Mouse (Mus musculus) brown adipose tissue, adult 24 weeks (tissue): ENCODE measurements around the gene S100a3. TPM values are rescaled to one million over a fixed set of nuclear protein-coding genes. Genes with fewer than 3 reads are reported as not detected.

ENCODE experiments used
- H3K27ac ChIP-seq: fragments of 200-500 bp; replicated peaks from 2 replicates; pipeline ENCODE4 v1.5.1; 2012; ENCODE audit warnings: low read depth, mild to moderate bottlenecking, low read length
- H3K4me1 ChIP-seq: fragments of 200-500 bp; 2 replicates; pipeline ENCODE4 v1.6.1; 2012; ENCODE audit warnings: low read length, mixed read lengths; ENCODE audit not compliant: control insufficient read depth, insufficient read depth, insufficient read length
- H3K4me3 ChIP-seq: fragments of 200-500 bp; 2 replicates; pipeline ENCODE4 v1.5.1; 2012; ENCODE audit warnings: low read depth, mild to moderate bottlenecking, low read length, moderate library complexity; ENCODE audit not compliant: insufficient read depth
- polyA plus RNA-seq: library from polyadenylated mRNA; stranded (reverse); fragments of >200 nt; gene quantifications from 2 replicates; pipeline ENCODE4 v1.2.4, GENCODE M21; 2012; ENCODE audit not compliant: missing spikeins, insufficient read depth, insufficient read length

The S100a3 gene
- polyA plus RNA-seq, 1 experiment = not detected

DNA sequence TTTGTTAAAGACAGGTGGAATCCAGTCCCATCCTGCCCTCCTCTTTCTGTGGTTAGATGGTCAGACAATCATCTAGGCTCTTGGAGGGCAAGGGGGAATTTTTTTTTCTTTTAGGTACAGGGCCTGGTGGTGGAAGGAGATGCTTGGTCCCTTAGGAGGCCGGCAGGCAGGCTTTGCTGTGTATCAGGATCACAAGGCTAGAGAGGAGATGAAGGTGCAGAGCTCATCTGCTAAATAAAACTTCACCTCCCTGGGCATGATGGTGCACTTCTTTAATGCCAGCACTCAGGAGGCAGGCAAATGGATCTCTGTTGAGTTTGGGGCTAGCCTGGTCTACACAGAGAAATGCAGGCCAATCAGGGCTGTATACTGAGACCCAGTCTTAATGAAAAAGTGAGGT lies 55.5 kb downstream of the S100a3 start:
- 0 out of 2 replicates have a peak, but pooled peaks cover 2% of the 10 kb centered on the region for H3K4me1 ChIP-seq
- peak overlapping the region; percentile 2; the same call in 1 of the 2 replicates for H3K4me3 ChIP-seq
- no peak overlapping the region for H3K27ac ChIP-seq

DNA sequence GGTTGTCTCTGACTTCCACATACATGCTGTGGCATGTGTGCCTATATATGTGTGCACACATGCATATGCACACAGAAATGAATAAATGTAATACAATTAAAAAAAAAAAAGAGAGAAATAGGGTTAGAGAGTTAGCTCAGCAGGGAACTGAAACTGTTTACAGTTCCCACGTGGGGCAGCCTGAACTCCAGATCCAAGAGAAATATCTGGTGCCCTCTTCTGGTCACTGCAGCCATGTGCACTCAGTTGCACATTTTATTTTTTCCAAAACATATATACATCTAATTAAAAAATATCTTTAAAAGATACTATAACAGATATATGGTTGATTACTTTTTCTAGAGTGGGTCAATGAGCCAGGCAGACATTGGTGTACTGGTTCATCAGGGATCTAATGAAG lies 57.2 kb downstream of the S100a3 start:
- H3K4me3 ChIP-seq = no peak overlapping the region
- H3K27ac ChIP-seq = no peak overlapping the region

DNA sequence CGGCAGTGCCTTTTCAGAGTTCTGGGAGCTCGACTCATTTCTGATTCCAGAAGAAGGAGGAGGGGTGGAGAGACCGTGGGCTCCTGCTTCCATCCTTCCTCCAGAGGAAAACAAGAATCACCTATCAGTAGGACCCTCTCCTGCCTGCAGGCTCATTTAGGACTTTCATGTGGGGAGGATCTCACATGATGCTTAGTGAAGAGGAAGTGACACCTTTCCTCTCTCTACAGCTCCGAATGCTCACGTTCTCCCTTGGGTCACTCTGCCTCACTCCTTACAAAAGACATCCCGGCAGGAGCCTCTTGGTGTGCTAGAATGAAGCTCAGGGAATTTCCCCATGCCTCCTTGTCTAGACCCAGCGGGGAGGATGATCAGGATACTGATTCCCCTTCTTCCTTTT lies 61.2 kb downstream of the S100a3 start:
- Histone ChIP-seq H3K4me3 (no peak overlapping the region), H3K27ac (no peak overlapping the region), H3K4me1 (no peaks in the 10 kb centered on the region)

More for the DNA sequence above, 57.2 kb downstream of the S100a3 start:
- 0 out of 2 replicates have a peak, but pooled peaks cover 2% of the 10 kb centered on the region for H3K4me1 ChIP-seq

GRCm38 (mm10) chr3:90623435-90624071 lies 63.2 kb downstream of the S100a3 start:
- Histone ChIP-seq H3K4me1 (no peaks in the 10 kb centered on the region), H3K27ac (no peak overlapping the region), H3K4me3 (no peak overlapping the region)

DNA sequence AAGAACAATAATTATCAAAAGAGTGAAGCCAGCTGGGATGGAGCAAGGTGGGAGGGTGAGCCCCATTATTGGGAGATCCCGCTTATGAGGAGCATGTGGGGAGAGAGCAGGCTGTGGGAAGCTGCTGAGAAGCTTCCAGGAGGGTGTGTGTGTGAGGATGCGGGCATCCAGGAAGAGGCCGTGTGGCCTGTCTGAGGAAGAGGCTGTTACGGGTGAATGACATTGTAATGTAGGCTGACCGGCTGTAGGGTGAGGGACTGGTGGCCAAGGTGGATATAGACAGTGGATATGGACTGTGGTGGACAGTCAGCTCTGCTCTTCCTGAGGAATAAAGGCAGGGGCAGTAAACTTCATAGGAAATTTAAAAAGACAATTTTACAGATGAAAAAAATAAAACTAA lies 65.1 kb downstream of the S100a3 start:
- no peaks in the 10 kb centered on the region for H3K4me1 ChIP-seq
- H3K27ac ChIP-seq = no peak overlapping the region
- H3K4me3 ChIP-seq = no peak overlapping the region

- Histone ChIP-seq H3K27ac (no peak overlapping the region), H3K4me3 (no peak overlapping the region), H3K4me1 (no peaks in the 10 kb centered on the region)
Measured at GRCm38 (mm10) chr3:90626266-90627021, 66.1 kb downstream of the S100a3 start.

GRCm38 (mm10) chr3:90627366-90627765 lies 67.0 kb downstream of the S100a3 start:
- H3K4me1 ChIP-seq = no peaks in the 10 kb centered on the region
- no peak overlapping the region for H3K4me3 ChIP-seq
- no peak overlapping the region for H3K27ac ChIP-seq

DNA sequence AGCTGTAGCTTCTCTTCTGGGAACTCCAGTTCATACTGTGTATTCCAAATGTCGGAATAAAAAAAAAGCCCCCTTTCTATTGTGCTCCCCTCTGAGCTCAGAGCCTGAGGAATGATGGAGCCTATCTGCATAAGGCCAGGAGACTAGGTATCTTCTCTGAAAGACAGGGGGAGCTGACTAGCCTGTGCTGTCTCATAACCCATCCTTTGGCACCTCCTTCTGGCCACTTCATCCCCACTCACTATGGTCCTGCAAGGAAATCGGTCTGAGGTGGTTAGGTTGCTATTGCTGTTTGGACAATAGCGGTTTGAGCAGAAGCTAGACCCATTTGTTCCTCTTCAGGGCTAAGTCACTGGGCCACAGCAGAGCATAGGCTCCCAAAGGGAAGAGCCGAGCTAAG lies 67.4 kb downstream of the S100a3 start:
- Histone ChIP-seq H3K4me3 (no peak overlapping the region), H3K4me1 (no peaks in the 10 kb centered on the region), H3K27ac (no peak overlapping the region)

GRCm38 (mm10) chr3:90629298-90629697 lies 68.9 kb downstream of the S100a3 start:
- H3K4me1 ChIP-seq = no peaks in the 10 kb centered on the region
- no peak overlapping the region for H3K27ac ChIP-seq
- no peak overlapping the region for H3K4me3 ChIP-seq

- no peak overlapping the region for H3K27ac ChIP-seq
- H3K4me1 ChIP-seq = no peaks in the 10 kb centered on the region
- H3K4me3 ChIP-seq = no peak overlapping the region
Measured at GRCm38 (mm10) chr3:90631984-90632383, 71.6 kb downstream of the S100a3 start.

GRCm38 (mm10) chr3:90638511-90639275 lies 78.3 kb downstream of the S100a3 start:
- Histone ChIP-seq H3K27ac (no peak overlapping the region), H3K4me1 (no peaks in the 10 kb centered on the region), H3K4me3 (no peak overlapping the region)

DNA sequence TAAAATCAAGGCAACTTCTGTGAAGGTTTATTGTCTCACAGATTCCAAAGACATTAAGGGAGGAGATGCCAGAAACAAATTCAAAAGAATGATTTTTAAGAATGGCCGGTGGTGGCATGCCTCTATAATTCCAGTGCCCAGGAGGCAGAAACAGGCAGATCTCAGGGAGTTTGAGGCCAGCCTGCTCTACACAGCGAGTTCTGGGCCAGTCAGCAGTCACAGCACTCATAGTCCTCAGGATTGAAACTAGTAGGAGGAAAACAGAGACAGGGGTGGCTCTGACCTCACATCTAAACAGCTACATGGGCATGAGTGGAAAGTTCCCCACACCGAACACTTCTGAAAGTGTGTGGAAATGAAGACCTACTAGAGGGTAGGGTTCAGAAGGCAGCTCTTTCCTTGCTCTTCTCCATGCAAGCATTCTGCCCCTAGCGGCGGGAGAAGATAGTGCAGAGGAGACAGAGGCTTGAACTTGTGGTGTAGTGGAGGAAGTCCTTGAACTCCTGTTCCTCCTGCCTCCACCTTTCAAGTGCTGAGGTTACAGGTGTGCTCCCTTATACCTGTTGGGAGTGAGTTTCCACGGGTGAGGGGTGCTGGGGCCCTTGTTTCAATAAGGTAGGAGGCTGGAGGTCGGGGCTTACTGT lies 79.3 kb downstream of the S100a3 start:
- Histone ChIP-seq H3K4me1 (no peaks in the 10 kb centered on the region), H3K27ac (no peak overlapping the region), H3K4me3 (no peak overlapping the region)

- Histone ChIP-seq H3K27ac (no peak overlapping the region), H3K4me3 (no peak overlapping the region), H3K4me1 (no peaks in the 10 kb centered on the region)
Measured at GRCm38 (mm10) chr3:90640981-90641380, 80.6 kb downstream of the S100a3 start.

- Histone ChIP-seq H3K4me3 (no peak overlapping the region), H3K27ac (no peak overlapping the region), H3K4me1 (no peaks in the 10 kb centered on the region)
Measured at GRCm38 (mm10) chr3:90644220-90644619, 83.8 kb downstream of the S100a3 start.

DNA sequence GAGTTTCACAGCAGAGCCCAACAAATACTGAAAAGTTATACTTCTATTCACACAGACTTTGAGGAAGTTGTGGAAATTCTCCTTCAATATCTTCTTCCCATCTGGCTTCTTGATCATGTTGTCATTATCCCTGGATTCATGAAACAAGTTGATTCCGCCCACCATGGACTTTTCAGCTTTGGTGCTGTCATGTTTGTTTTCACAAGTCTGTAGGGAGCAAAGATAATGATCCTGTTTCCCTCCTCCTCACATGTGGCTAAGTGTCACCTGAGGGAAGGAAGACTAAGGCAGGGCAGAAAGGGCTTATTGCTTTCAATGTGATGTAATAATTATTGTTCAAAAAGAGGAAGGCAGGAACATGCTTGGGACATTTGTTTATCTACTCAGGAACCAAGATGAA lies 86.9 kb downstream of the S100a3 start:
- H3K4me3 ChIP-seq = no peak overlapping the region
- H3K27ac ChIP-seq = no peak overlapping the region
- no peaks in the 10 kb centered on the region for H3K4me1 ChIP-seq
